Mouse (Mus musculus): ENCODE measurements at regions not wholly inside any gene's neighbourhood (a gene's known extent, or its start where the extent isn't known, plus 50 kb on each side); places are given as distances from the start of the nearest gene placed in this dataset.

DNA sequence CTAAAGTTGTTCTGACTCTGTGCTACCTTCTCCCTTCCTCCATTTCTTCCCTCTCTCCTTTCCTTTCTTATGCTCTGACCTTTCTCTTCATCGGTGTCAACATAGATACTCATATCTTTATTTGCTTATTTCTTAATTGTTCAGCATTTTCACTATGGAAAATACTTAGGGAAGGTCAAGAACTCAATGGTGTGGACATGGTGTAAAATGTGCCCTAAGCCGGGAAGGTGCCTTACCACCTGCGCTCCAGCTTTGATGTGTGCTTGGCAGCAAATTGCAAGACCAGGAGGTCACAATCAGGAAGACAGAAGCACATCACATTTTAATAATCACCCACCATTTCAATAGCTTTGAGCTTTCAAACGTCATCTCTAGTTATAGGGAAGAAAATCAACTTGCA is 324.0 kb upstream of the Meis1 start:
- ATAC-seq (replicated peaks; ENCODE audit: low FRiP score, low TSS enrichment, low read depth) (no peak), DNase-seq (ENCODE audit: low spot score) (no peak)
- Histone ChIP-seq H3K4me1 (replicated peaks; ENCODE audit: control insufficient read depth, insufficient read depth, low read length) (no peaks in the 10 kb centered on the region), H3K4me2 (ENCODE audit: low read length) (no peak overlapping the region), H3K9me3 (ENCODE audit: control insufficient read depth, low read length) (no peaks in the 10 kb centered on the region), H3K4me3 (ENCODE audit: low read depth, low read length) (no peak overlapping the region), H3K27me3 (replicated peaks; ENCODE audit: control insufficient read depth, insufficient read depth, low read length) (no peaks in the 10 kb centered on the region), H3K27ac (ENCODE audit: low read depth) (no peak overlapping the region), H3K9ac (ENCODE audit: low read length) (no peak overlapping the region), H3K36me3 (ENCODE audit: control insufficient read depth, insufficient read depth, low read length) (no peaks in the 10 kb centered on the region)
- WGBS = 87% methylated on average over 4 of the region's 4 CpGs

DNA sequence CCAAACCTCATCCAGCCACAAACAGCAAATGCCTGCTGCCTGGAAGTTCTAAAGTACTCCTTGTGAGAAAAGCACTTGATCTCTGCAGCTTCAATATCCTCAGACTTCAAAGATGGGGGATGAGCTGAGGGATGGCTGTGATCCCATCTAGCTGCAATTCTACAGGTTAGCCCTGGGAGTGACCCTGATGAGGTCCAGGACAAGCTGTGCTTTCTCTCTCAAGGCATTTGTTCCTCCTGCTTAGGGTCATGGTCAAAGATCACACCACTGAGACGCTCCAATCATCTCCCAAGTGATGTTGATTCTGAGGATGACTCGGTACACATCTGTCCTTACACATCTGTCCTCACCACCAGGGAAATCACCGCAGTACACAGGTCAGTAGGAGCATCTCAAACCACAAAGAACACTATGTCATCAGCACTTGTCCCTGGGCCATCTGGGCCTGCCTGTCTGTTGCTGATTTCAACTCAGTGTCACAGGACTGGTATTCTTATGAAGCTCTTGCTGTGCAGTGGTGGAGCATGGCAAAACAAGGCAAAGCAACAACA is 327.6 kb upstream of the Meis1 start:
- H3K36me3 ChIP-seq (ENCODE audit: control insufficient read depth, insufficient read depth, low read length) = no peaks in the 10 kb centered on the region
- H3K9ac ChIP-seq (ENCODE audit: low read length) = no peak overlapping the region
- no peak for ATAC-seq (replicated peaks; ENCODE audit: low FRiP score, low TSS enrichment, low read depth)
- H3K4me2 ChIP-seq (ENCODE audit: low read length) = no peak overlapping the region
- H3K27me3 ChIP-seq (replicated peaks; ENCODE audit: control insufficient read depth, insufficient read depth, low read length) = no peaks in the 10 kb centered on the region
- no peaks in the 10 kb centered on the region for H3K9me3 ChIP-seq (ENCODE audit: control insufficient read depth, low read length)
- H3K4me3 ChIP-seq (ENCODE audit: low read depth, low read length) = no peak overlapping the region
- H3K4me1 ChIP-seq (replicated peaks; ENCODE audit: control insufficient read depth, insufficient read depth, low read length) = 0 out of 2 replicates have a peak, but pooled peaks cover 5% of the 10 kb centered on the region
- WGBS = 80% methylated on average over 3 of the region's 3 CpGs
- DNase-seq (ENCODE audit: low spot score) = peak; percentile 32
- H3K27ac ChIP-seq (ENCODE audit: low read depth) = no peak overlapping the region

DNA sequence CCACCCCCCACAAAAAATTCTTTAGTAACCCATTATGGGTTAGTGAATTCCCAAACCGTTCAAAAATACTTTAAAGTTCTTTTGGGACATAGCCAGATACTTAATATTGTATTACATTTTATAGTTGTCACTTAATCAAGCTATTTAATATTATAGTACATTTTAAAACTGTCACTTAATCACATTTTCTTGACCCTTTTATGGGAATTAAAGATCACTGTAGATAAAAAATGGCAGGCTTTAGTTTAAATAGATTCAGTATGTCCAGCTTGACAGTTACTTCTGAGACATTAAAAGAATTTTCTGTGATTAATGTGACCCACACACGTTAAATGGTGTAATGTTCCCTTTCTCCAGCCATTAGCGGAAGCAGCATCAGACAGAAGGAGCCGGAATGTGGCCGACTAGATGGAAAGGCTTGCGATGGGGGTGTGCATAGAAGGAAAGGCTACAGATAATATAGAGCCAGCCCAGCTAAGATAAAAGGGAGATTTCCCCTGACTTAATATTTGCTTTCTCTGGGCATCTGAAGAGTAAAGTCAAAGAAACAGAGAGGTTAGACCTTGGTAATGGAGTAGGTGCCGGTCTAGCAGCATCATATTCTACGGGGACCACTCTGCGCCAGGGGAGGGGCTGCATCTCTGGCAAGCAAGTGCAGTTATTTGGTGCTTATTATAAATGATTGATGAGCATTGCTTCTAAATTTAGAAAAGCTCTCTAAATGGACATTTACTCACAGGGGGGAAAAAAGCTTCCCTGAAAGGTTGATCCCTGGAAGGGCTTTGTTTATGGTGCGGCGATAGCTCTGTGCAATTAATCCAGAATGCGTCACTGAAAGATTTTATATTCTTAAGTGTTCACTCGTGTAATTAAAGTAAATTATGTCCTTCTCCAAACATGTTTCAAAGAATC is 331.8 kb upstream of the Meis1 start:
- Histone ChIP-seq H3K36me3 (ENCODE audit: control insufficient read depth, insufficient read depth, low read length) (no peaks in the 10 kb centered on the region), H3K9ac (ENCODE audit: low read length) (no peak overlapping the region), H3K4me2 (ENCODE audit: low read length) (peak overlapping the region; percentile 36), H3K4me3 (ENCODE audit: low read depth, low read length) (no peak overlapping the region), H3K27me3 (replicated peaks; ENCODE audit: control insufficient read depth, insufficient read depth, low read length) (no peaks in the 10 kb centered on the region), H3K4me1 (replicated peaks; ENCODE audit: control insufficient read depth, insufficient read depth, low read length) (0 out of 2 replicates have a peak, but pooled peaks cover 10% of the 10 kb centered on the region), H3K9me3 (ENCODE audit: control insufficient read depth, low read length) (no peaks in the 10 kb centered on the region), H3K27ac (ENCODE audit: low read depth) (no peak overlapping the region)
- 25% methylated on average over 13 of the region's 13 CpGs for WGBS
- DNase-seq (ENCODE audit: low spot score) = peak; percentile 50
- ATAC-seq (replicated peaks; ENCODE audit: low FRiP score, low TSS enrichment, low read depth) = no peak

DNA sequence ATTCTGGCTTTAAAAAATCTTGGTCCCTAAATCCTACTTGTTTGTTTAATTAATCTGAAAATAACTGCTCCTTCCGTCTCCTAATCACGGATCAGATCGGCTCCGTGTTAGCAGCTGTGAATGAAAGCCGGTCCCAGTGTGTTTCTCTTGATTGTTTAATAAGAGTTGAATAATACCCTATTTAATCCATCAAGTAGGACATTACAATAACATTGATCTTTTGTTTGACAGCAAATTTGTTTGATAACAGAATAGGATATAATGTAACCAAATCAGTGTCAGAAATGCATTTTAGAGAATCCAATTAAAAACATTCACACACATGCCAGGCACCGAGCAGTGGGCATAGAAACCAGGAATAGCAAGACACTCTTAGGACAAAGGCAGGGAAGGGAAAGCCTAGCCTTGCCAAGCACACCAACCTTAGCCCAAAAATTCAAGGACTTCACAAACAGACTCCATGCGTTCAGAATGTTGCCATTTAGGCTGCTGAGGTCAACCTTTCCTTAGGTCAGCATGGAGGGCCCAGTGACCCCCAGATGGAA is 332.5 kb upstream of the Meis1 start:
- 38% methylated on average over 7 of the region's 7 CpGs for WGBS

DNA sequence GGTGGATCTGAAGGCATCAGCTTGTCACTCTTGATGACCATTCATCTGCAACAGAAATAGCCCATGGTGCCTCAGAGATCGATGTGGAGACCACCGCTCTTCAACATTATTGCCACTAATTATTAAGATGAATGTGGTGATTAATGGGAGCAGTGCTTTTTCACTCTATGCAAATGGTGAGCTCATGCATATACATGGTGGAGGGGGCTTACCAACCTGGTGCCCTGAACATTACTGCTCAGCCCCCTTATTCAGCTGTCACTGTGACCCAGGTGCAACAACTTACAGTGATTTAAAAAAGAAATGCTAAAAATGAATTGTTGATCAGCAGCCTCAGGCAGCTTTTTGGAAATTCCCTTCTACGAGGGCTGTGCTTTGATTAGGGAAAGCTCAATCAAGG is 334.9 kb upstream of the Meis1 start:
- Histone ChIP-seq H3K4me1 (replicated peaks; ENCODE audit: control insufficient read depth, insufficient read depth, low read length) (0 out of 2 replicates have a peak, but pooled peaks cover 14% of the 10 kb centered on the region), H3K9ac (ENCODE audit: low read length) (no peak overlapping the region), H3K27ac (ENCODE audit: low read depth) (no peak overlapping the region), H3K4me3 (ENCODE audit: low read depth, low read length) (no peak overlapping the region), H3K36me3 (ENCODE audit: control insufficient read depth, insufficient read depth, low read length) (no peaks in the 10 kb centered on the region), H3K4me2 (ENCODE audit: low read length) (no peak overlapping the region), H3K27me3 (replicated peaks; ENCODE audit: control insufficient read depth, insufficient read depth, low read length) (no peaks in the 10 kb centered on the region), H3K9me3 (ENCODE audit: control insufficient read depth, low read length) (no peaks in the 10 kb centered on the region)
- 89% methylated on average over 3 of the region's 3 CpGs for WGBS
- ATAC-seq (replicated peaks; ENCODE audit: low FRiP score, low TSS enrichment, low read depth) (no peak), DNase-seq (ENCODE audit: low spot score) (no peak)

More for the DNA sequence above, 332.5 kb upstream of the Meis1 start:
- Histone ChIP-seq H3K4me3 (ENCODE audit: low read depth, low read length) (no peak overlapping the region), H3K27ac (ENCODE audit: low read depth) (no peak overlapping the region), H3K4me2 (ENCODE audit: low read length) (peak overlapping the region; percentile 36), H3K36me3 (ENCODE audit: control insufficient read depth, insufficient read depth, low read length) (no peaks in the 10 kb centered on the region), H3K9ac (ENCODE audit: low read length) (no peak overlapping the region), H3K9me3 (ENCODE audit: control insufficient read depth, low read length) (no peaks in the 10 kb centered on the region), H3K4me1 (replicated peaks; ENCODE audit: control insufficient read depth, insufficient read depth, low read length) (0 out of 2 replicates have a peak, but pooled peaks cover 13% of the 10 kb centered on the region), H3K27me3 (replicated peaks; ENCODE audit: control insufficient read depth, insufficient read depth, low read length) (no peaks in the 10 kb centered on the region)
- ATAC-seq (replicated peaks; ENCODE audit: low FRiP score, low TSS enrichment, low read depth) (no peak), DNase-seq (ENCODE audit: low spot score) (peak; percentile 33)

DNA sequence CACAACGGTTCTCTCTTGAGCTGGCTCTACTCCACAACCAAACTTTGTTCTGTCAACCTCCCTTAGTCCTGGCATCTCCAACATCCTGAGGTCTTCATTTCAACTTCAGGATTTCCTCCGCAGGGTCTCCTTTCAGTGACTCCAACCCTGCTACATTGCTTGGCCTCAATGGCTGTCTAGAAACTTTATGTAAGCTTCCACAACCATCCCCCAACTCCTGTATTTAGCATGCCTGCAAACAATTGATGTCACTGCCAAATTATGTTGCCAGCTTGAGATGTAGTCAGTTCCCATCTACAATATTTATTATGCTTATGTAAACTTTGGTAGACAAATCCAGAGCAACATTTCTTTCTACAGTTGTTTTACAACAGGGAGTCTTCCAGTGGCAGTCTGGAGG is 336.4 kb upstream of the Meis1 start:
- ATAC-seq (replicated peaks; ENCODE audit: low FRiP score, low TSS enrichment, low read depth) (no peak), DNase-seq (ENCODE audit: low spot score) (peak; percentile 45)
- no peak overlapping the region for H3K27ac ChIP-seq (ENCODE audit: low read depth)
- H3K4me1 ChIP-seq (replicated peaks; ENCODE audit: control insufficient read depth, insufficient read depth, low read length) = 0 out of 2 replicates have a peak, but pooled peaks cover 14% of the 10 kb centered on the region
- no peak overlapping the region for H3K4me2 ChIP-seq (ENCODE audit: low read length)
- H3K36me3 ChIP-seq (ENCODE audit: control insufficient read depth, insufficient read depth, low read length) = no peaks in the 10 kb centered on the region
- WGBS = 62% methylated on average over 2 of the region's 2 CpGs
- H3K9me3 ChIP-seq (ENCODE audit: control insufficient read depth, low read length) = no peaks in the 10 kb centered on the region
- no peaks in the 10 kb centered on the region for H3K27me3 ChIP-seq (replicated peaks; ENCODE audit: control insufficient read depth, insufficient read depth, low read length)
- no peak overlapping the region for H3K4me3 ChIP-seq (ENCODE audit: low read depth, low read length)
- H3K9ac ChIP-seq (ENCODE audit: low read length) = no peak overlapping the region

DNA sequence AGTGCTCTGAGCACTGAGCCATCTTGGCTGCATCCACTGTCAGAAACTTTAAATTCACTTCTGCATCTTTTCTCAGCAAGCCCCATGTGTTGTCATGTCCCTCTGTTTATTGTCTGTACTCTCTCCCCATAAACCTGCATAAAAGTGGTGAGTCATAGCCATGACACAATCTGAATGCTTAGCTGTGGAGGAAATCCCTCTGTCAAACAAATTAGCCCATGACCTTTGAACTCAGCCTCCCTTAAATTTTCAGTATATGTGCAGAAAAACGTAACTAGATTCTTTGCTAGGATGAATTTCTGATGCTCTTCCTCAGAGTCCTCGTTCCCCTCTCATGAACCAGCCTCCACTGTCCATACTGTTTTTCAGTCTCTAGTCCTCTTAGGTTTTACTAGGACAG is 337.4 kb upstream of the Meis1 start:
- ATAC-seq (replicated peaks; ENCODE audit: low FRiP score, low TSS enrichment, low read depth) = no peak
- whole genome bisulfite sequencing = 43% methylated on average over 2 of the region's 2 CpGs

DNA sequence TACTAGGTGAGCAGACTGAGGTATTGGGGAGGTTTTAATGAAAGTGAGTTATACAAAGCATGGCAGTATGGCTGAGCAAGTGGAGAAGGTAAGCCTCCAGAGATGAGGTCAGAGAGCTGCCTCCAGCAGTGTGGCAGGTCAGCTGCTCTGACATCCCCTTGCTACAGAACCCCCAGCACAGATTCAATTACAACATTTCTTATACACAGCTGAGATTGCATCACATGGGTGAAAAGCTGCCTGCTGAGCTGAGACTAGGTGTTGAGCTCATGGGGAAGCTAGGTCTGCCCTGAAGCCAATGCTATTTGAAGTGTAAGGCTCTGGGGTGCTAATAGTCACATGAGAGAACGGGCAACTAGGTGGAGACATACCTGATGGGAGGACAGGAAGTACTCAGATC is 350.4 kb upstream of the Meis1 start:
- 65% methylated on average over 1 of the region's 1 CpGs for WGBS
- Histone ChIP-seq H3K9me3 (ENCODE audit: control insufficient read depth, low read length) (no peaks in the 10 kb centered on the region), H3K4me1 (replicated peaks; ENCODE audit: control insufficient read depth, insufficient read depth, low read length) (no peaks in the 10 kb centered on the region), H3K27me3 (replicated peaks; ENCODE audit: control insufficient read depth, insufficient read depth, low read length) (no peaks in the 10 kb centered on the region), H3K9ac (ENCODE audit: low read length) (no peak overlapping the region), H3K4me2 (ENCODE audit: low read length) (no peak overlapping the region), H3K36me3 (ENCODE audit: control insufficient read depth, insufficient read depth, low read length) (no peaks in the 10 kb centered on the region), H3K4me3 (ENCODE audit: low read depth, low read length) (no peak overlapping the region), H3K27ac (ENCODE audit: low read depth) (no peak overlapping the region)
- no peak for DNase-seq (ENCODE audit: low spot score)
- ATAC-seq (replicated peaks; ENCODE audit: low FRiP score, low TSS enrichment, low read depth) = no peak

More for the DNA sequence above, 337.4 kb upstream of the Meis1 start:
- Histone ChIP-seq H3K27ac (ENCODE audit: low read depth) (no peak overlapping the region), H3K4me1 (replicated peaks; ENCODE audit: control insufficient read depth, insufficient read depth, low read length) (0 out of 2 replicates have a peak, but pooled peaks cover 9% of the 10 kb centered on the region), H3K4me3 (ENCODE audit: low read depth, low read length) (no peak overlapping the region), H3K9ac (ENCODE audit: low read length) (no peak overlapping the region), H3K27me3 (replicated peaks; ENCODE audit: control insufficient read depth, insufficient read depth, low read length) (no peaks in the 10 kb centered on the region), H3K36me3 (ENCODE audit: control insufficient read depth, insufficient read depth, low read length) (no peaks in the 10 kb centered on the region), H3K4me2 (ENCODE audit: low read length) (no peak overlapping the region), H3K9me3 (ENCODE audit: control insufficient read depth, low read length) (no peaks in the 10 kb centered on the region)
- DNase-seq (ENCODE audit: low spot score) = no peak

Measured in intestine, embryonic 14.5 days (tissue).